Mouse (Mus musculus): ENCODE measurements around the gene Cdk6. TPM values are rescaled to one million over a fixed set of nuclear protein-coding genes. Genes with fewer than 3 reads are reported as not detected.
"Not testable (repeated sequence)": the region's sequence is repeated elsewhere in the genome, so short reads cannot be mapped to it uniquely, and the experiment has no call there.

The Cdk6 gene
- polyA plus RNA-seq, 1 experiment: 24.1 TPM

- Histone ChIP-seq H3K27ac (ENCODE audit: insufficient read depth, low read depth, low read length) (no peak overlapping the region), H3K4me3 (ENCODE audit: insufficient read depth, low read length) (no peak overlapping the region), H3K4me1 (ENCODE audit: control insufficient read depth, insufficient read depth, low read length) (peaks cover 15% of the 10 kb centered on the region)
- TF ChIP-seq CTCF (IDR thresholded peaks at IDR 0.05; ENCODE audit: low read depth, low read length): no peak
- no peak for TF ChIP-seq POLR2A (IDR thresholded peaks at IDR 0.05; ENCODE audit: borderline replicate concordance, low read depth, low read length)
These were observed 175.3 kb downstream of the Cdk6 start for GRCm38 (mm10) chr5:3516481-3517075.

GRCm38 (mm10) chr5:3520493-3521359, 179.4 kb downstream of the Cdk6 start:
- H3K4me3 ChIP-seq (ENCODE audit: insufficient read depth, low read length): no peak overlapping the region
- no peak for TF ChIP-seq CTCF (IDR thresholded peaks at IDR 0.05; ENCODE audit: low read depth, low read length)
- 0 out of 2 replicates have a peak, but pooled peaks cover 3% of the 10 kb centered on the region for H3K4me1 ChIP-seq (ENCODE audit: control insufficient read depth, insufficient read depth, low read length)
- no peak overlapping the region for H3K27ac ChIP-seq (ENCODE audit: insufficient read depth, low read depth, low read length)

GRCm38 (mm10) chr5:3521741-3522140, 180.5 kb downstream of the Cdk6 start:
- Histone ChIP-seq H3K4me1 (ENCODE audit: control insufficient read depth, insufficient read depth, low read length) (no peaks in the 10 kb centered on the region), H3K27ac (ENCODE audit: insufficient read depth, low read depth, low read length) (no peak overlapping the region), H3K4me3 (ENCODE audit: insufficient read depth, low read length) (no peak overlapping the region)
- TF ChIP-seq POLR2A (IDR thresholded peaks at IDR 0.05; ENCODE audit: borderline replicate concordance, low read depth, low read length): no peak
- no peak for TF ChIP-seq CTCF (IDR thresholded peaks at IDR 0.05; ENCODE audit: low read depth, low read length)

- no peak overlapping the region for H3K4me3 ChIP-seq (ENCODE audit: insufficient read depth, low read length)
- no peak for TF ChIP-seq POLR2A (IDR thresholded peaks at IDR 0.05; ENCODE audit: borderline replicate concordance, low read depth, low read length)
- TF ChIP-seq CTCF (IDR thresholded peaks at IDR 0.05; ENCODE audit: low read depth, low read length): no peak
- H3K27ac ChIP-seq (ENCODE audit: insufficient read depth, low read depth, low read length): no peak overlapping the region
- H3K4me1 ChIP-seq (ENCODE audit: control insufficient read depth, insufficient read depth, low read length): no peaks in the 10 kb centered on the region
These were observed 181.5 kb downstream of the Cdk6 start for GRCm38 (mm10) chr5:3522826-3523225.

GRCm38 (mm10) chr5:3527041-3527691, 185.9 kb downstream of the Cdk6 start:
- Histone ChIP-seq H3K4me1 (ENCODE audit: control insufficient read depth, insufficient read depth, low read length) (no peaks in the 10 kb centered on the region), H3K27ac (ENCODE audit: insufficient read depth, low read depth, low read length) (no peak overlapping the region), H3K4me3 (ENCODE audit: insufficient read depth, low read length) (no peak overlapping the region)
- TF ChIP-seq POLR2A (IDR thresholded peaks at IDR 0.05; ENCODE audit: borderline replicate concordance, low read depth, low read length): no peak

- H3K27ac ChIP-seq (ENCODE audit: insufficient read depth, low read depth, low read length): no peak overlapping the region
- no peaks in the 10 kb centered on the region for H3K4me1 ChIP-seq (ENCODE audit: control insufficient read depth, insufficient read depth, low read length)
- TF ChIP-seq POLR2A (IDR thresholded peaks at IDR 0.05; ENCODE audit: borderline replicate concordance, low read depth, low read length) (no peak), CTCF (IDR thresholded peaks at IDR 0.05; ENCODE audit: low read depth, low read length) (no peak)
These were observed 188.4 kb downstream of the Cdk6 start for GRCm38 (mm10) chr5:3529585-3530189.

GRCm38 (mm10) chr5:3532048-3532447, 190.8 kb downstream of the Cdk6 start:
- H3K27ac ChIP-seq (ENCODE audit: insufficient read depth, low read depth, low read length); H3K4me3 ChIP-seq (ENCODE audit: insufficient read depth, low read length); H3K4me1 ChIP-seq (ENCODE audit: control insufficient read depth, insufficient read depth, low read length): not testable (repeated sequence)

More at GRCm38 (mm10) chr5:3529585-3530189, 188.4 kb downstream of the Cdk6 start:
- H3K4me3 ChIP-seq (ENCODE audit: insufficient read depth, low read length): no peak overlapping the region

- Histone ChIP-seq H3K4me1 (ENCODE audit: control insufficient read depth, insufficient read depth, low read length) (peaks cover 10% of the 10 kb centered on the region), H3K27ac (ENCODE audit: insufficient read depth, low read depth, low read length) (no peak overlapping the region), H3K4me3 (ENCODE audit: insufficient read depth, low read length) (no peak overlapping the region)
- TF ChIP-seq CTCF (IDR thresholded peaks at IDR 0.05; ENCODE audit: low read depth, low read length) (no peak), POLR2A (IDR thresholded peaks at IDR 0.05; ENCODE audit: borderline replicate concordance, low read depth, low read length) (no peak)
These were observed 195.4 kb downstream of the Cdk6 start for GRCm38 (mm10) chr5:3536592-3537212.

- no peak overlapping the region for H3K27ac ChIP-seq (ENCODE audit: insufficient read depth, low read depth, low read length)
- TF ChIP-seq POLR2A (IDR thresholded peaks at IDR 0.05; ENCODE audit: borderline replicate concordance, low read depth, low read length): no peak
- no peak for TF ChIP-seq CTCF (IDR thresholded peaks at IDR 0.05; ENCODE audit: low read depth, low read length)
- no peak overlapping the region for H3K4me3 ChIP-seq (ENCODE audit: insufficient read depth, low read length)
- H3K4me1 ChIP-seq (ENCODE audit: control insufficient read depth, insufficient read depth, low read length): peaks cover 10% of the 10 kb centered on the region
These were observed 197.5 kb downstream of the Cdk6 start for GRCm38 (mm10) chr5:3538505-3539472.
